Mouse (Mus musculus) frontal cortex, adult 2 months (tissue): ENCODE results near the gene Ttc23l. TPM values are rescaled to one million over a fixed set of nuclear protein-coding genes. Genes with fewer than 3 reads are reported as not detected.
"Not testable (repeated sequence)": the region's sequence is repeated elsewhere in the genome, so short reads cannot be mapped to it uniquely, and the experiment has no call there.

ENCODE experiments used
- DNase-seq, 2 experiments: peaks; one replicate each; pipeline ENCODE4 v3.0.0; 2022; ENCODE audit warnings: low spot score in 1 of 2; ENCODE audit errors: extremely low spot score in 1 of 2
- polyA plus RNA-seq: library from polyadenylated mRNA; depleted of rRNA; stranded (reverse); fragments of >200 nt; gene quantifications from 2 replicates; pipeline ENCODE4 v1.2.3, GENCODE M21; 2012; rRNA removed

The Ttc23l gene
- not detected in 2 replicates for polyA plus RNA-seq

DNA sequence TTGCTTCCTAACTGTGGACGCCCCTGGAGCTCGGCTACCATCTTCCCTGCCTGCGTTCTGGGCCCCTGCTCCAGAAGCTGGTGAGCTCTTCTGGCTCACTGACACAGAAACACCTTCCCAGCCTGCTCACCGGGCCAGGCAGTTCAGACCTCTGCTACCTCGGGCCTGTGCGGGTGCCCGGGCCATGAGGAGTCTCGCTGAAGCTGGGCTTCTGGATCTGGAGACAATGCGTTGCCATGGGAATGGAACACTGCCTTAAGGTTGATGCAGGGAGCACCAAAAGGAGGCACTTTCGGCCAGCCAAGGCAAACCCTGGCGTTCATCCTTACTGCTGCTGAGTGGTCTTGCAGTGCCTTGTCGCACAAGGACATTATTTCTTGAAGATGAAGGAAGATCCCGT, at the start of gene Ttc23l:
Ttc23l (minus strand) TSS at position 204 of the 400 bp plus-strand sequence.
- no peak for DNase-seq

DNA sequence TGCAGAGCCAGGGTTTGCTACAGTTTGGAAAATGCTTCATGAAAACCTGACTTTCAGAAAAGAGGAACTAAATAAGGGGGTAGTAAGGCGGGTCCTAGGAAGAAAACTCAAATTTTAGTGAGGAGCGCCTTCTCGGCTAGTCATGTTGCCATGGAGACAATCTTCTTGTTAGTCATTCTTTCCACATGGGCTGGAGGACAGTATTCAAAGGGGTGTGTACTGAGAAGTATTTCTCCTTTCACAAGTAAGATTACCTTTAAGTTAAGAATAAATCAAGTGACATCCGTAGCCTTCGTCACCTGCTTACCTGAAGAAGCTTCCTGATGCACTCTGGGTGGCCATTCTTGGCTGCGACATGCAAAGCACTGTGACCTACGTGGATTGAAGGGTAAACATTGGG, 40.9 kb upstream of the Ttc23l start:
- peak in 1 of 2 experiments; percentile 15 for DNase-seq

DNA sequence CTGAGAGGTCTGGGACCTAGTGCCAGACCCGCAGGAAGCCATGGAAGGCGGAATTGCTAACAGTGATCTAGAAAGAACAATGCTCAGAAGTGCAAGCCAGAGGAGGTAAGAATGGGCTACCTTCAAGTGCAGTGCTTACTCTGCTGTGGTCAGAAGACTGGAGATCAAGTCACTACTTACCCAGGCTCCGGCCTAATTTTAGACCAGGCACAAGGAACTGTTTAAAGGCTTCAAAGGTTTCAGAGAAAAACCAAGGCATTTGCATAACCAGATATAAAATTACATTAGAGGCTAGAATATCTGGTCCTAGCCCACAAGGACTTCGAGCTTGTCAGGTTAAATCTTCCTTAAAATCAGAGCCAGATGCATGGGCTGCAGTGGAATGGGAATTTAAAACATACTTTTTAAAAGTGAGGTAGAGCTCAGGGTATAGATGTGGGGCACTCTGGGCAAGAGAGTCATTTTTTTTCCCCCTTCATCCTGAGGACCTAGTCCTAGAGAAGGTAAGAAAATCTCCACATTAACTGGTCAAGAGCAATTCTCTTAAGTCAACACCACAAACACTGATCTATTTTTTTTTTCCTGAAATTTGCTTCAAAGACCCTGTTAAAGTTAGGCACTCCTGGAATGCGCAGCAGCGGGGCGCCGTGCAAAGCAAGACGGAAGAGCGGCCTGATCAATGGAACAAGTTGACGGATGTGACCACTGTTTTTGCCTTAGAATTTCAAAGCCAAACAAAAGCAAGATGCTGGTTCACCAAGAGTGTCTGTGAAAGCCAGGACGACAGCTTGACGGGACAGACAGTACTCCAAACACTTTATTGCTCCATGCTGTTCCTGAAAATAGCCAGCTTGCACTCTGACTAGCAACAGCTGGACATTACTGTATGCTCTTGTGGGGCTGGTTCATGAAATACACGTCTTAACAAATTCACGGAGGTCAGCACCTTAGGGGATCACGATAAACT, 40.1 kb upstream of the Ttc23l start:
- no peak for DNase-seq

DNA sequence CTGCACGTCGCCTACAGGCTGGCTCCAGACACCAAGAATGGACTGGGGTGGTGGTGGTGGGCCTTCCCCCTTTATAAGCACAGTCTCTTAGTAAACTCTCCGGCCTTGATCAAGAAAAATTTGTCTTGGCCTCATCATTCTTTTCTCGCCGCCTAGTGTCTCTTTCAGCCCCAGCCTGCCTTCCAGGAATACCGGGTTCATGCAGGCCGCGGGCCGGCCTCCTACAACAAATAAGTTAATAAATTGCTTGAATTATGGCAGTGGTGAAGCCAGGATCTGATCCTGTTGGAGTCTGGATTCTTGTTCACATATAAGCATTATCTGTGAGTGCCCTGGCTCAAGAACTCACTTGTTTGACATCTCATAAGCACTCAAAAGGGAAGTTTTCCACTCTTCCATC, 38.4 kb upstream of the Ttc23l start:
- no peak for DNase-seq

DNA sequence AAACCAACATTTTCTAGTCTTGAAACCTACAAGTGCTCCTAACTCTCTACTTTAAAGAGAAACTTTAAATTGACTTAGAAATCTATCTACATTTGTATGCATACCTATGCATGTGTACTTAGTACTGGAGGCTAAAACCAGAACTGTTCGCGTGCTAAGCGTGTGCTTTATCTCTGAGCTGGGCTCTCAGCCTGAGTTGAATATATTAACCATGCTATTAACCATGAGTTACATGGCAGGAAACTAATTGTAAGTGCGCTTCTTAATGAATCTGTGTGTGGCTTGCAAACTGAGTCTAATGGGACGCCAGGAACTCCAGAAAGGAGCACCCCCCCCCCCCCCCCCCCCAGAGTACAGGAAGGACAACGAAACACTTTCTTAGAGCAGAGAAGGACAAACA, 36.9 kb upstream of the Ttc23l start:
- DNase-seq, result no peak

DNA sequence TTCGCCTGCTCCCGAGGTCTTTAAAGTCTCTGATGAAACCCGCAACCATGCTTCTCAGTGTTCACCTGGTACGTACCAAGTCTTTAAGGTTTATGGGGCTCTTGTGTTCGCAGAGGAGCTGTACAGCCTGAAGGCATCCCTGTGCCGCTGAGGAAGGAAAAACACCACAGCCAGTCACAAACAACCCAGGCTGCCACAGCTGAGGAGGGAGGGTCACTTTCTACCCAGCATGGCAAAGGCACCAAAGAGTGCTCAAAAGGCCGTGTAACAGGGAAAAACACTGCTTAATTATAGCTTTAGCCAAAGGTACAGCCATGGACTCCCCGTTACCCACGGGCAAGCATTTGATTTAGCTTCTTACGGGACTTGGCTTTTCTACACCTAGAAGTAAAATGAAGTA, 36.4 kb upstream of the Ttc23l start:
- DNase-seq, result no peak

DNA sequence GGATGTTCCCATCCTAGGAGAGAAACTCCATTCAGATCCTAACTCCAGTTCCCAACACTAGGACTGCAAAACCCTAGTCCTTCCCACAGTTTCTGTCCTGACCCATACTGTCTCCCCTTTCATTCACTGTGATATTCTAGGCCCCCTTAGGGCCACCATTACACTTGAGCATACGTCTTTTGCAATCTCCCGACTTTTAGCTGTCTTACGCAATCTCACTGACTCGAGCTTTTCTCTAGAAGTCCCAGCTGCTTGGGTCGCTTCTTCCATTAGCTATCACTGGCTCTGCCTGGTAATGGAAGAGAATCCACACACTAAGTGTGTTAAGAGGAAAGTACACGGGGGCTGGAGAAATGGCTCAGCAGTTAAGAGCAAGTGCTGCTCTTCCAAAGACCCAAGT, 34.6 kb upstream of the Ttc23l start:
- no peak for DNase-seq

DNA sequence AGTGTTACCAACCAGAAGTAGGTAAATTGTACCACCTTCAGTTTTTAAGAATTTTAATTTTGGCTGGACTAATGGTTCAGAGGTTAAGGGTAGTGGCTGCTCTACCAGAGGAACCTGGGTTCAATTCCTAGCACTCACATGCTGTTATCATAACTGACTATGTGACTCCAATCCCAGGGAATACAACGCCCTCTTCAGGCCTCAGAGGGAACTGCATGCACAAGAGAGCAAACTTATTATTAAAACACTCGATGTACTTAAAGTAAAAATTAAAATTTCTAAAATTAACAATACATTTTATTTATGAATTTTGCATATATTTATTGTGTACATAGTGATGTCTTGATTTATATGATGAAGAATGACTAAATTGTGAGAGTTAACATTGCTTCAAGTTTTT, 28.1 kb upstream of the Ttc23l start:
- DNase-seq, result no peak

DNA sequence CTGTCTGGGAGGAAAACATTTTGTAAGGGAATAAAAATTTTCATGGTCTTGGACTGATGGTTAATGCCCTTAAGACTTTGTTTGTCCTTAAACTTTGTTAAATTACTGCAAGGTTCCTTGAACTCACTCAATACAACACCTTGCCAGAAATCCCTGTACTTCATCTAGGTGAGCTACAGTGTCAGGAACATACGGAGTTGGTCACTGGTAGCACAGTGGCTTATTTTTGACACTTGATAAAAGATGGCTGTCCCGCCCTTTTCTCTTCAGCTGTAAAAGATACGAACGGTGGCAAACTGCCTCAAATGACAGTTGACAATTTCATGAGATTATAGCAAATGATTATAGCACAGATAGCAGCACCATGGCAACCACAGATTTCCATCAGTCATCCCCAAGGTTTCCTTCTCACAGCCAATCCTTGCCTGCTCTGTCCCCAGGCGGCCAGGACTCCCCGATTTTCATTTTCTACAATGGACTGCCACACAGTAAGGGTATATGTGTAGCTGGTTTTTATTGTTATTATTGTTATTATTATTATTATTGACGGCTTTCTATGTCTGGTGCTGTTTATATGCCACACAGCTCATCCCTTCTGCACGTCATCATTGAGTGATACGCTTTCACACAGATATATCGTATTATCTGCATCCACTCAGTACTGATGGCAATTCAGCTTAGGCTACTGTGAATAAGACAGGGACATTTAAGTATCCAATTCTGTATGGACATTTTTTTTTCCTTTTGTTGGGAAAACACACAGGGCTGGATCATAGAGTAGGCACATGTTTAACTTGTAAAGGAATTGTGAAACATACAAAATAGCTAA, 26.1 kb upstream of the Ttc23l start:
- no peak for DNase-seq

DNA sequence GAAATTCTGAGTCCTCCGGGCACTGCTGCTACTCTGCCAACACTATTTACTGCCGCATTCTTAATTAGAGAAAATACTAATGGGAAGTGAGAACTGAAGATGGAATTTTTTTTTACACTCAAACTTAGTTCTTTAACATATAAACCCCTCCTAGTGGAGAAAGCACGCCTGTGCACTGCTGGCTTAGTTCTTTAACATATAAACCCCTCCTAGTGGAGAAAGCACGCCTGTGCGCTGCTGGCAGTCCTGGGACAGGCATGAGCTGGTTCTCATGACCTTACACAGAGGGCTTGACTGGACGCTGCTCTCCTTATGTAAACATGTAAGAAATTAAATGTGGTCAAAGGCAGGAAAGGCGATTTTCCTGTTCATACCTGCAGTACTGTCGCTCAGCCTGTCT, 24.9 kb upstream of the Ttc23l start:
- peak in 1 of 2 experiments; percentile 23 for DNase-seq

DNA sequence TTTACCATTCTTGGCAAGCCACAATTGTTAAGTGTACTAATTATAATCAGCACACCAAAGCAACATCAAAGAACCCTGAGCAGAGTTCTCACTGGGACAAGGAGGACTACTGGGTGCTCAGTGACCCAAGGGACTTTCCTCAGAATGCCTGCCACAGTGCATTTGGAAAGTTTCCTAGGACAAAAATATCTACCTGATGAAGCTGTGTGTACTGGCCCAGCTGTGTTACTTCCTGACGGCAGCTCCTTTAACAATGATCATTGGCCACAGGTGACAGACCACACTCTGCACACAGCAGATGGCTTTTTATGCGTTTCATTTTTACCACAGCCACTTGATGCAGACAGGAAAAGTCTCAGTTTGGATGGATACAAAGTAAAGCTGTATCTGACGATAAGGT, 20.7 kb upstream of the Ttc23l start:
- no peak for DNase-seq

DNA sequence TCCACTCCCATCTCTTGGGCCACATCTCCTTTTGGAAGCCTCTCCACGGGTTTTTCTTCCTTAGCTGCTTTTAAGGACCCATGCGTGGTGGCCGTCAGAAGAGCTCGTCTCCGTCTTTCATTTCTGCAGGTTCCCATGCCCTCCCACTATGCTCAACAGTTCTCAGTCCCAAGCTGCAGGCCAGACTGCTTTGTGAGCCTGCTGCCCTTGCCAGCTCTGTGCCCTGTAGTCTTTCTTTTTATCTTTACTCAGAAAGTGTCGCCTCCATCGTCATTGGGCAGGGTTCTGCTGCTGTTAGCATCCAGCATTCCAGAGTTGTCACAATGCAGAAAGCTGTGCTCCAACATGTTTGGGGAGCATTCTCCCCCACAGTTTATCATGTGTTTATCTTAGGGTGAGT, 8.0 kb upstream of the Ttc23l start:
- no peak for DNase-seq

DNA sequence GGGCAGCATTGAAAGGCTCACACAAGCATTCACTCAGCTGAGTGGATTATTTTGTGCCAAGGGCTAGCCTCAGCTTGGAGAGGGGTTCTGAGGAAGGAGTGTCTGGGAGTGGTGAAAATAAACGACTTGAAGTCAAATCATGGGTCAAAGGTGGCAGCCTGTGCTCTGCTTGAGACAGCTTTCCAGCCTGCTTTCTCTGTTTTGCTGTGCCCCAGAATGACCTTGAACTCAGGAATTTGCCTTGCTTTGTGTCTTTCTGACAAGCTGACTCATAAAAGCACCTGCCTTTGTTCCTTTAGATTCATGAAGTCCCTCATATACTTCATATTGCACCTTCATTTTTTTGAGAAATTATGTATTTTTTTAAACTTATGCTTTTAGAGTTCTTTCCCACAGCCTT, 5.7 kb upstream of the Ttc23l start:
- DNase-seq, result no peak

DNA sequence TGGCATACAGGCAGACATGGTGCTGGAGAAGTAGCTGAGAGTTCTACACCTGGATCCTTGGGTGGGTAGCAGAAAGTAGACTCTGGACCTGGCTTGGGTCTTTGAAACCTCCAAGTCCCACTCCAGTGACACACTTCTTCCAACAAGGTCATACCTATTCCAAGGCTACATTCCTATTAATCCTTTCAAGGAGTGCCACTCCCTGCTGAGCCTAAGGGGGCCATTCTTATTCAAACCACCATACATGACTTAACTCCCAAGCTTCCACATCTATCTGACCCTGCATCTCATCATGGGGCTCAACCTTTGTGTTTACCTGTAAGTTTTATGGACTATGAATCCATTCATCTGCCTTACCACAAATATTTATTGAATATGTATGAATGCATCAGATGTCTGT, 3.8 kb upstream of the Ttc23l start:
- DNase-seq, result no peak

DNA sequence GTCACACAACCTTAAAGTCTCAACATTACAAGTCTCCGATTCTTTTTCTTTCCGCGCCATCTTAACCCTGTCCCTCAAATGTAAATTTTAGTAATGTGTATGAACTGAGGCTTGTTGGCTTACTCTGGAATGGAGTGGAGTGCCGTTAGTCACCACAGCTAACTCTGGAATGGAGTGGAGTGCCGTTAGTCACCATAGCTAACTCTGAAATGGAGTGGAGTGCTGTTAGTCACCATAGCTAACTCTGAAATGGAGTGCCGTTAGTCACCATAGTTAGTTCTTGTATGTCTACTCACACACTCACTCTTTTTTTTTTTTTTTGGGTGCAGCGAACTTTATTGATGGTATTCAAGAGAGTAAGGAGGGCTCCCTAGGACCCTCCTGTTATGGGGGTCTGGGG, 1.5 kb upstream of the Ttc23l start:
- no peak for DNase-seq

DNA sequence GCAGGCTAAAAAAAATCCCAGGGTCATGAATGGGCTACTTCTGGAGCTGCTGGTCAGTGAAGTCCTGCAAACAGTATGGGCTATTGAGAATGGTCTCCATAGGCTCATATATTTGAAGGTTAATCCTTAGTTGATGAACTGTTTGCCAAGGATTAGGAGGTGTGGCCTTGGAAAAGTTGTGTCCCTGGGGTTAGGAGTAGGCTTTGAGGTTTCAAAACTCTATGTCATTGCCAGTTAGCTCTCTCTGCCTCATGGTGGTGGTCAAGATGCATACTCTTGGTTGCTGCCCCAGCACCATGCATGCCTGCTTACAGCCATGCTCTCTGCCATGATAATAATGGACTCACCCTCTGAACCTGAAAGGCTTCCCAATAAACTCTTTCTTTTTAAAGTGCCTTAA, 4.1 kb downstream of the Ttc23l start:
- no peak for DNase-seq

DNA sequence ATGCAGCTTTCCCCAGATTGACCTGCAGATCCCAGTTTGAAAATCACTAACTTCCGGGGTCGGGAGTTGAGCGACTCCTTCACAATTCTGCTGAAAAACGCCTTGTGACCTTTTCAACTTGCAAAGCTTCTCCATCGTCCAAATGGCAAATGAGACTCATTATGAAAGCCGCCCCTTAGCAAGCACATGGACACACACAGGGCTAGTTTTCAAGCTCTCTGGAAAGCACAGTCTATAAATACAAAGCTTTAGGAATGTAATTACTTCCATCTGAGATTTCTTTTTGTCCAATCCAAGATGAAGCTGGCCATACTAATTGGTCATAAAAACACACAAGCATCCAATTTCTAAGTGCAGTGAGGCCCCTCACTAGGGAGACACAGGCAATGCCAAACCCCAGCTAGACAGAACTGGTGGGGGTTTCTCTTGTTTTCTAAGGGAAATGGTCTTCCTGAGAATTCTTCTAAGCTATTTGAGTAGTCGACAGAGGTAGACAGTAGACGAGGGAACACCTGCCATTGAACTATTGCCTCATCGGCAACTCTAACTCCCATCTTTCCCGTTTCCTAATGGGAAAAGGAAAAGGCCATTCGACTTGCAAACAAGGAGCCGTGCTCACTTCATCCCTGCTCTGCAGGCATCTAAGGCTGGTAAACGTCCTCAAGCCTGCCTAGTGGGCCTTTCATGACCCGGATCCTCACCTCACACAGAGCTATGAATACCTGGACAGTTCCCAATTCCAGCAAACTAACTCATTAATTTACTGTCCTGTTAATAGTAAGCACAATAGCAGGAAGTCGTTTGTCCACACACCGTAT, 18.0 kb downstream of the Ttc23l start:
- DNase-seq, result no peak

DNA sequence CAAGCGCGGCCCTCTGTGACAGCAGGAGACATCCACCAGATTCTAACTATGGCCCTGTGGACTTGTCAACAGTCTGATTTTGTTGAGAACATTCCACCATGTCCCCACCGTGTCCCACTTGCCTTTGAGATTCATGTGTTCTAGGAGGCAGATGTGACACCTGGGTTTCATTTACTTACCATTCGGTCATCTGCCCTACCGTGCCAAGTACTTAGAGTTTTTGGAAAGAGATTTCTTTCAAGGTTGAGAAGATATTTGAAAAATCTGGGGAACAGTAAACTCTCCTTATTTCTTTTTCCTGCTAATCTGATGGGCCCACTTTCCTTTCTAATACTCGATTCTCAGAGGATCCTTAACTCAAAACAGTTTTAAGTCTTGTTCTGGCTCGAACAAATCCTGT, 22.5 kb downstream of the Ttc23l start:
- DNase-seq, result no peak

DNA sequence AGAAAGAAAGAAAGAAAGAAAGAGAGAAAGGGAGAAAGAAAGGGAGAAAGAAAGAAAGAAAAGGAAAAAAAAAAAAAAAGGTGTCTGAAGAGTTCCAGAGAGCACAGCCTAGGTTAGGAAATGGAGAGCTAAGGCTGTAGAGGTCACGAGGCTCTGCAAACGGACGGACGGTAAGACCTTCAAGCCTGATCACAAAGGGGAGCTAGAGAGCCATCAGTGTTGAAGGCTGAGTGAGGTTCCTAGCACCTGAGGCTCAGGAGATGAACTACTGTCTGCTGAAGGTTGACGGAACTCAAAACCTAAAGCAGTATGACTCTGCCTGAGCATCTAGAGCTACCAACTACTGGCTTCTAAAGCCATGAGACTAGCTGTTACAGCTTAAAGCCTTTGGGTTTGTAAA, 23.9 kb downstream of the Ttc23l start:
- no peak for DNase-seq

DNA sequence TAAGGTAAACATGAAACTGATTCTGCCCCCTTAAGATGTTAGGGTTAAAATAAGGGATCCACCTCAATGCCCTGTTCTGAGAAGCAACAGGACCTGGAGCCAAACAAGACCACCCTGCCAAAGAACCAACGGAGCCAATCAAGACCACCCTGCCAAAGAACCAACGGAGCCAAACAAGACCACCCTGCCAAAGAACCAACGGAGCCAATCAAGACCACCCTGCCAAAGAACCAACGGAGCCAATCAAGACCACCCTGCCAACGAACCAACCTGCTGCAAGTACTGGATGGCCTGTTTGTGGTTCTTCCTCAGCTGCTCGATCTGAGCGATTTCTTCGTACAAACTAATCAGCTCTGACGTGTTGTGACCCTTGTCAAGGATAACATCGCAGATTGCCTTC, 25.1 kb downstream of the Ttc23l start:
- DNase-seq, result not testable (repeated sequence)

DNA sequence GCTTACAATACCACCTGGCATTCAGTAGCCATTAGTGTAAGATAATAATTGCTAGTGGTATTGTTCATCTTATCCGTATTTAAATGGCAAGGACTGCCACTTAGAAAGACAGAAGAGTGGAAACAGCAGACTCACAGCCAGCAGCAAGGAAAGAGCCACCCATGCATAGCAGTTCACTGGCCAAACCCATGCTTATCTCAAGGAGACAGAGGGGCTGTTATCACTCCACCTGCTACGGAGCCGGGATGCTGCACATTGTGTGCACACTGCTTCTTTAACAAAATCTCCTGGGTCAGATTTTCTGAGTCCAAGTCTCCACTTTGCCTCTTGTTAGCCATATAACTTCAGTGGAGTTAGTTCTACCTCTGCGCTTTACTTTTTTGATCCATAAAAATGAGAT, 27.1 kb downstream of the Ttc23l start:
- DNase-seq, result no peak
